Mouse (Mus musculus): Measurements from ENCODE around the gene Xpo6.

The Xpo6 gene

DNA sequence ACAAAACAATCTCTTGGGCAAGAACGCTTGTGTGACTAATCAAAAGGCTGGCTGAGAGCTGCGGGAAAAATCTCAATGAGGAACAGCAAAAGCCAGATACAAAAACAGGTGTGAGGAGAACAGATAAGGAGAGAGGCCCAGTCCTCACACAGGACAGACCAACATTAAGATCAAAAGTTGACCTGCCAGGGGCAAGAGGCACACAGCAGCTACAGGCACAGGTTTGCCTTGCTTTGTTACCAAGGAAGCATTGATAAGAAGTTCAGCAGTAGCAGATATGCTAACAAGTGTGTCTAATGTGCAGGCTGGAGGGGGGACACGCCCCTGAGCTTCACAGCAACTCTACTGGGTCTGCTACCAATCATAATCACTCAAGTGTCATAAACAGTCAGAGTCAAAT, 73.8 kb downstream of the Xpo6 start:
- DNase-seq (ENCODE audit: low read depth, low spot score) = no peak

- no peak for DNase-seq (ENCODE audit: low read depth, low spot score)
Measured at GRCm38 (mm10) chr7:126121533-126121932, 78.8 kb downstream of the Xpo6 start.

- no peak for DNase-seq (ENCODE audit: low read depth, low spot score)
Measured at GRCm38 (mm10) chr7:126119819-126120218, 80.5 kb downstream of the Xpo6 start.

DNA sequence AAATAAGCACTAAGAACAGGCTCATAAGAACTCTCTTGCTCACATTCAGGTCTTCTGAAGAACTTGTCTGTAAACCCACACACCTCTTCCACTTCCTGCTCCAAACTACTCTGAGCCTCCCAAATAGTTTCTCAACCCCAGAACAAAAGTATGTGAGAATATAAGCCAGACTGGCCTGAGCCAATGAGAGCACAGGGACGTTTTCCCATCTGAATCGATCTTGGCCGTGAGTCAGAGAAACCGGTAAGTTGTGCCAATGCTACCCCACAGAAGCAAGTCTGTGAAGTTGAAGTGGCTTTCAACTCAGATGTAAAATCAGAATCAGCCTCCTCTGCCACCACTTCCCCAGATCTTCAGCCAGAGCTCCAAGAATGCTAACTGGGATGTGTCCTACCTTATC, 87.0 kb downstream of the Xpo6 start:
- DNase-seq (ENCODE audit: low read depth, low spot score) = no peak

- DNase-seq (ENCODE audit: low read depth, low spot score) = no peak
Measured at GRCm38 (mm10) chr7:126111230-126111629, 89.1 kb downstream of the Xpo6 start.

DNA sequence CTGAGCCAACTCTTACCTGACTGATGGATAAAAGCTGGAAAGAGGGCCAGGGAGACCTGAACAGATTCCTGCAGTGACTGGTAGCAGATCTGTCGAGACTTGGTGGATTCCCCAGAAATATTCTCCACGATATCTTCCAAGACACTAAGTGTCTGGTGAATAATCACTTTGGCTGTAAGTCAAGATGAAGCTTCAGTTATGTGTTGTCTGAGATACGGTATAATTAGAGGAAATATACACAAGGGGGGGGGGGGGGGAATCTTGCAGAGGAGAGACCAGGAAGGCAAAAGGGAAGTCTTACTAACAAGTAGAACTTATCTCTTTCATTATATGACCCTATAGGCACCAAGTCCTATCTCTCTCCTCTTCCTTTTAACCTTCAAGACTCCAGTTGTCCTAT, 90.4 kb downstream of the Xpo6 start:
- no peak for DNase-seq (ENCODE audit: low read depth, low spot score)

DNA sequence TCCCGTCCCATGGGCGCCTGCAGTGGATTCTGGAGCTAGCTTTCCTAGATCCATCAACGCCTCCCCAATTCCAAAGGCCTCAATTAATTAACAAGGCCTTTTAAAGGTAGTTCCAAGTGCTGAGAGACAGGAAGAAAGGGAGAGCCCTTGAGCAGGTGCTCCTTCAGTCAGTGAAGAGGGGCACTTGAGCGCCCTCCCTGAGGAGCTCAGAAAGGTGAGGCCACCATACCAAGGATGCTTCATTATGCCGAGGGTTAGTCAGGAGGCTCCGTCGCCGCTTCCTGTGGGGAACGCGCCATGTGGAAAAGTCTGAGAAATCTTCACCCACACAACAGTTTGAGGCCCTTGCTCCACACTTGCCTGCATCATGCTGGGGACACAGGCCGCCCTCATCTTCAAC, 99.9 kb downstream of the Xpo6 start:
- no peak for DNase-seq (ENCODE audit: low read depth, low spot score)

- DNase-seq (ENCODE audit: low read depth, low spot score) = no peak
Measured at GRCm38 (mm10) chr7:126099835-126100234, 100.5 kb downstream of the Xpo6 start.

- no peak for DNase-seq (ENCODE audit: low read depth, low spot score)
Measured at GRCm38 (mm10) chr7:126099163-126099775, 101.0 kb downstream of the Xpo6 start.

DNA sequence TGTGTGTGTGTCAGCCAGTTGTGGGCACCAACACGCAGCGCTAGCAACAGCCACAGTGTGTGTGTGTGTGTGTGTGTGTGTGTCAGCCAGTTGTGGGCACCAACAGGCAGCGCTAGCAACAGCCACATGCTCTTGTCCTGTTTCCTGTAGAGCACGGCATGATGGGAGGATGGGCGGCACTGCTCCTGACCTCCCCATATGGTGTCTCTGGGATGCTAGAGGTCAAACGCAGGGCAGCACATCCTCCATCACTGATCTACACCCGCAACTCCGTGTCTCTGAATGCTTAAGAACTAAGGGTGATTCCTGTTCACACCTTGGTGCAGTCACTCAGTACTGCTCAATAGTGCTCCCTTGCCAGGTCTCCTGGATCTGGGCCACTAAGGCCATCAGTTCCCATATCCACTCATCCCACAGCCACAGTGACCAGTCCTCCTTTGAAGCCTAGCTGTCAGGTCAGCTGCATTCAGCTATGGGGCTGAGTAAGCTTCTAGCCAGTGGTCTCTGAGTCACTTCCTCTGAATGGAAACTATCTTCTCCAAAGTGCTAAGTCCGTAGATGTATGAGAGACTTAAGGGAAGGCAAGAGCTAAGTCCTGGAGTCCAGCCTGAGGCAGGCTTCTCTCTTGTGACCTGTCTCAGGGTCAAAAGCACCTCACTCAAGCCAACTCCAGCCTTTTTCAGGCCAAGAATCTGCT, 102.9 kb downstream of the Xpo6 start:
- DNase-seq (ENCODE audit: low read depth, low spot score) = no peak

DNA sequence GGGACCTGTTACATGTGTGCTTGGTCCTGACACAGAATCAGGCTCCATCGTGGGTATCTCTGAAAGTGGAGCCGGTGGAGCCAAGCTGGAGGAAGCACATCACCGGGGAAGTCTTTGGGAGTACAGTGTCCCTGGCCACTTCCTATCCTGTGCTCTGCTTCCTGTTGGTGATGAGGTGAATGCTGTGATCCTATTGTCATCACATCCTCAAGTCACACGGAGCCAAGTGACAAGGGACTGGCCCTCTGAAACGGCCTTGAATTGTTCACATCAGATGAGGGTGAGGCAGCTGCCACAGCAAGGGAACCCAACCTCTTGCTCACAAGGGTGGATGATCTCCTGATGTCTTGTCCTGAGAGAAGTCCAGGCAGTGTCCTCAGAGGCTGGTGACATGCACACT, 103.7 kb downstream of the Xpo6 start:
- DNase-seq (ENCODE audit: low read depth, low spot score) = no peak

DNA sequence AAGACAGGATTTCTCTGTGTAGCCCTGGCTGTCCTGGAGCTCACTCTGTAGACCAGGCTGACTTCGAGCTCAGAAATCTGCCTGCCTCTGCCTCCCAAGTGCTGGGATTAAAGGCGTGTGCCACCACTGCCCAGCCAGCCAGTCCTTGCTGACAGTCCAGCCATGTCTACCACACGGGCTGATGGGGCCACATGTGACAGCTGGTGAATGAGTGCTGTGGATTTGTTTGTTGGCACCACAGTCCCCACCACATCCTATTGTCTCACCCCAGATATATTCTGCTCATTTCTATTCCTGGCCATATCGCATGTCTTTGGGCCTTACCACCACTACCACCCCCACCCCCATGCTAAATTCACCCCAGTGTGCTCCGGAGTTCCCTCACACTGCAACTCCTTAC, 105.6 kb downstream of the Xpo6 start:
- DNase-seq (ENCODE audit: low read depth, low spot score) = no peak

DNA sequence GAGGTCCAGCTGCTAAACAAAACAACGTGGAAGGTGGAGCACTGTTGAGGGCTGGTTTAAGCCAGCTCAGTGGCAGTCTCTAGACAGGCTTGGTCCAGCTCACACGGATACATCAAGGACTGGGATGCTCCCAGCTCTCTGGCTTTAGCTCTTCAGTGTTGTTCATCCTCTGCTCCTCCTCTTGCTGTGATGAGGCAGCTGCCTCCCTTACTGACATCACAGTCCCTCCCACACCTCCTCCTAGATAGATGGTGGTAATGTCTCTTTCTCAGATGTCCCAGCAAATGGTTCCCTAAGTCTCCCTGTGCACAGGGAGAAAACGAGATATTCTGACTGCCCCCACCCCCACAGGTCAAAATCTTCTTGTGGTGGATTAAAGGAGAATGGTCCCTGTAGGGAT, 107.1 kb downstream of the Xpo6 start:
- no peak for DNase-seq (ENCODE audit: low read depth, low spot score)

DNA sequence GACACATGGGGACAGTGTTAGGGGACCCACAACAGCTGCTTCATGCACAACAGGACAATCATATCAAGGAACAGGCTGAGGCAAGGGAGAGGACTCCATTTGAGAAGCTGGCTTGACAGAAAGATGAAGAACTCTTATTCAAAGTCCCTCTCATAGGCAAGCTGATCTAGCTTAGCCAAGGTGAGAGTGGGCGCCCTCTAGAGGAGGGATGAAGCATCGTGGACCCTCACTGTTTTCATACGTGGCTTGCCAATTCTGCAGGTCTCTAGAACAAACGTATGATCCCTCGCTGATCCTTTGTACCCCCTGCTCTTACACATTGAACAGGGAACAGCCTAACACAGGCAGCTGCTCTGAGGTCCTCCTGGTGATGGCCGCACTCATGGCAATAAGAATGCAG, 110.5 kb downstream of the Xpo6 start:
- DNase-seq (ENCODE audit: low read depth, low spot score) = peak; percentile 68

- DNase-seq (ENCODE audit: low read depth, low spot score) = no peak
Measured at GRCm38 (mm10) chr7:126088155-126088554, 112.1 kb downstream of the Xpo6 start.

GRCm38 (mm10) chr7:126087602-126088001, 112.7 kb downstream of the Xpo6 start:
- DNase-seq (ENCODE audit: low read depth, low spot score) = no peak

GRCm38 (mm10) chr7:126086321-126086741, 114.0 kb downstream of the Xpo6 start:
- DNase-seq (ENCODE audit: low read depth, low spot score) = no peak

DNA sequence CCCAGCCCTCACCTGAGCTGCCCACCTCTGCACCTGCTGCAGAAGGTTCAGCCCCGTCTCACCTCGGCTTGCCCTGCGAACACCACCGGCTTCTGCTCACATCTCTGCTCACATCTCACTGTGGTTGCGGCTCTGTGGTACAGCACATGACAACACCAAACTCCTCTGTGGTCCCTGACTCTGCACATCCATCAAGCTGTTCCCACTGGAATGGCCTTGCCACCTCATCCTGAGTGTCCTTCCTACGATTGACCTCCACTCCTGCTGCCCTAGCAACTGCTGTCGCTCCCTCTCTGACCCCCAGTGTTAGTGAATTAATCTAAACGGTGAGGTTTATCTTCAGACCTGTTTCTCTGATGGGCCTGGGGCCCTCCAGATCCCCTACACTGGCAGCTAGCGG, 115.1 kb downstream of the Xpo6 start:
- DNase-seq (ENCODE audit: low read depth, low spot score) = no peak

DNA sequence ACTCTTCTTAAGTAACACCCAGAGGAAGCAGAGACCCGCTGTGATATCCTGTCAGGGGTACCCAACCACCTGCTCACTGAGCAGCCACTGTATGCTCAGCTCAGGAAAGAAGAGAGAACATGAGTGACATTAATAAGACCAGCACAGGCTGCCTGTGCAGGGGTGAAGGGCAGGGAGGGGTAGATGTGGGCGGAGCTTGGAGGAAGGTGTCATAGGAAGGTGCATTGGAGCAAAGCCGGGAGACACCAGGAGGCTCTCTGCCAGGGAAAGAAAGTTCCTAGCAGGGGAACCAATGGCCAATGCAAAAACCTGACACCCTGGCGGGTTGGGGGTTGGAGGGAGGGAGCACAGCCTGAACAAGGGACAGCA, 116.3 kb downstream of the Xpo6 start:
- DNase-seq (ENCODE audit: low read depth, low spot score) = no peak

DNA sequence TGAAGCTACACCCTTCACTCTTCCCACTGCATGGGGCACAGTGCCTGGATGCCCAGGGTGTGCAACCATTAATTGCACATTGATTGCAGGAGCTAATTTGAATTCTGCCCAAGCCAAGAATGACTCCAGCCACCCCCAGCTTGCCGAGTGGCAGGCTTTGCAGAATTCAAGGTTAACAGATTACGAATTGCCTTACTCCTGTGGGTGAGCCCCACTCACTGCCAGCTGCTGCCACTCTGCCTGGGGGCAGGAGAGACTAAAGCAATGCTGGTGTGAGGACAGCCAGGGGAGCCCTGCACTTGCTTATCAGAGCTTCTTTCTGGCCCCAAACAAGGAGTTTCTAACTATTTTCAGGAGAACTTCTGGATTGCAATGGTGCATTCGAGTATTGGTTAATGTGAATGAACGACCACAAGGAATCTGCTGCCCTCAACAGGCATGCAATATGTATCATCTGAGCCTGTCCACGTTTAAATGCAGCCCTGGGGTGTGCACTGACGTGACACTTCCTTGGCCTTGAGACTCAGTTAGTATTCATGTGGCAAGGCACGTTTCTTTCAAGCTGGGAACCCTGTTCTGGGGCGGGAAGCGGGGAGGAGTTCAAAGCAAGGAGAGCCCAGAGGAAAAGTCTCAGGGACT, 116.8 kb downstream of the Xpo6 start:
- no peak for DNase-seq (ENCODE audit: low read depth, low spot score)

- no peak for DNase-seq (ENCODE audit: low read depth, low spot score)
Measured at GRCm38 (mm10) chr7:126082286-126082741, 118.0 kb downstream of the Xpo6 start, which contains the start of gene Gsg1l. Gene Gsg1l (minus strand): TSS chr7:126082411.

DNA sequence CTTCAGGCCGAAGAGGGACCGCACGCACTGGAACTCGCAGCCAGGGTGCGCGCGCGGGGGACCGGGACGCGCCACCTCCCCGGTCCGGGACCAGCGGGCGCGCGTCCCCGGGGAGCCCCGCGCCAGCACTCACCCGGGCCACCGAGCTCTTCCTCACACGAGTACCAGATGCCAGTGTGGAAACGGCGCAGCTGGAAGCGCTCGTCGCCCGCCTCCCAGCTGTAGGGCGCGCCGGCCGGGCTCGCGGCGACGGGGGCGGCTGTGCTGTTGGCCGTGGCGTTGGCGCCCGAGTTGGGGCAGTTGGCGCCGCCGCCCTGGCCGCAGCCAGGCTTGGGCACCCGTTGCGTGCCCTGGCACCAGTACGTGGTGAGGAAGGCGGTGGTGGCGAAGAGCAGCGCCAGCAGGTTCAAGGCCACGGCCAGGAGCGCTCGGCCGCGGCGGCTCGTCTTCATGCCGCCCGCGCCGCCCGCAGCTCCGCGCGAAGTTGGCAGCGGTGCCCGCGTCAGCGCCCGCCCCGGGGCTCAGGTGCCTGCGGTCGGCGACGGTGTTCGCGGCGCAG, 118.5 kb downstream of the Xpo6 start:
- no peak for DNase-seq (ENCODE audit: low read depth, low spot score)
